Mouse (Mus musculus) heart, adult 2 months (tissue): Measurements from ENCODE around the gene Slc24a3.

Experiments
- CTCF ChIP-seq: fragments of 200-600 bp; IDR thresholded peaks from 2 replicates; pipeline ENCODE4 v1.8.1; 2022; ENCODE audit warnings: antibody characterized with exemption, mild to moderate bottlenecking, moderate library complexity
- EP300 ChIP-seq: fragments of 200-500 bp; IDR thresholded peaks from 2 replicates; pipeline ENCODE4 v1.6.1; 2011; ENCODE audit warnings: low read depth, low read length, control low read depth; ENCODE audit not compliant: insufficient read depth
- POLR2A ChIP-seq: fragments of 200-500 bp; IDR thresholded peaks from 2 replicates; pipeline ENCODE4 v1.6.1; 2011; ENCODE audit warnings: mild to moderate bottlenecking, low read depth, low read length, control low read depth; ENCODE audit not compliant: insufficient read depth

DNA sequence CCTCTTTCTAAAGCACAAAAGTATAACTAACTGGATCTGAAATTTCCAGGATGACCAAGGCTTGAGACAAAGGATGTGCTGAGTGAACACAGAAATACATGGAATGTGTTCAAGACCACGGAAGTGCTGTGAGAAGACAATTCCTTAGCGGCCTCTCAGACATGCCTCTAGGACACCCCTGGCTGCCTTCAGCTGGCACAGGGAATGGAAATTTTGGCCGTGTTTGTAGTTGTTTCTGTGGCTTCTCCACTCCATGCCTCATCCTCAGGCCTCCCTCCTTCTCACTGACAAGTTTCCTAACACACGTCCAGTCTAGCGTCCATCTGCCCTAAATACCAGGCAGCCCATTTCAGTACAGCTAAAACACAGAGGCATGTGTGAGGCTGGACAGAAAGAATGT, 262.4 kb downstream of the Slc24a3 start:
- TF ChIP-seq CTCF, result no peak
- no peak for TF ChIP-seq EP300
- no peak for TF ChIP-seq POLR2A
